Comparison of ENCODE assay signal across 8 mouse cellular contexts in genomic region chr2:165888813-165889221, GRCm38 (mm10). TPM values are rescaled to one million over a fixed set of nuclear protein-coding genes. Genes with fewer than 3 reads are reported as not detected.
DNase-seq lines count a peak whose midpoint lies in the region; ATAC-seq and TF ChIP-seq lines count a peak whose summit lies in the region.

No protein-coding gene starts in this region.

- no peak for TF ChIP-seq CTCF in lung, adult 2 months (IDR thresholded peaks at IDR 0.05; ENCODE audit: insufficient read depth, low read length)
- no peak for TF ChIP-seq CTCF in kidney, postnatal 0 days (IDR thresholded peaks at IDR 0.05; ENCODE audit: low read depth)
- TF ChIP-seq CTCF in midbrain, postnatal 0 days (IDR thresholded peaks at IDR 0.05): no peak

- 0 out of 2 replicates have a peak overlapping the region, but pooled peaks have one; percentile 0 for H3K9ac ChIP-seq in lung, embryonic 16.5 days (ENCODE audit: low read length)
- H3K9ac ChIP-seq in embryonic facial prominence, embryonic 15.5 days: no peak overlapping the region
- H3K9ac ChIP-seq in kidney, postnatal 0 days (ENCODE audit: low read depth, low read length): 0 out of 2 replicates have a peak overlapping the region, but pooled peaks have one; percentile 27
- no peak overlapping the region for H3K9ac ChIP-seq in midbrain, postnatal 0 days (replicated peaks; ENCODE audit: low read length, poor library complexity, severe bottlenecking)

- H3K36me3 ChIP-seq in lung, embryonic 16.5 days (ENCODE audit: control insufficient read depth, insufficient read depth, low read length): no peaks in the 10 kb centered on the region
- H3K36me3 ChIP-seq in embryonic facial prominence, embryonic 15.5 days: no peaks in the 10 kb centered on the region
- H3K36me3 ChIP-seq in kidney, postnatal 0 days (ENCODE audit: insufficient read depth, low read length): no peaks in the 10 kb centered on the region
- H3K36me3 ChIP-seq in midbrain, postnatal 0 days (ENCODE audit: insufficient read depth, low read length): no peaks in the 10 kb centered on the region

- peaks cover 48% of the 10 kb centered on the region for H3K4me1 ChIP-seq in lung, embryonic 16.5 days (replicated peaks; ENCODE audit: control insufficient read depth, insufficient read depth, low read length)
- peaks cover 41% of the 10 kb centered on the region for H3K4me1 ChIP-seq in lung, adult 2 months (ENCODE audit: control insufficient read depth, insufficient read depth, low read length)
- H3K4me1 ChIP-seq in embryonic facial prominence, embryonic 15.5 days: peaks cover 56% of the 10 kb centered on the region
- peaks cover 41% of the 10 kb centered on the region for H3K4me1 ChIP-seq in kidney, postnatal 0 days (replicated peaks; ENCODE audit: insufficient read depth, low read length)
- peaks cover 25% of the 10 kb centered on the region for H3K4me1 ChIP-seq in midbrain, postnatal 0 days (ENCODE audit: insufficient read depth, low read length)

- no peaks in the 10 kb centered on the region for H3K27me3 ChIP-seq in lung, embryonic 16.5 days (ENCODE audit: control insufficient read depth, insufficient read depth, low read depth, low read length)
- H3K27me3 ChIP-seq in embryonic facial prominence, embryonic 15.5 days: no peaks in the 10 kb centered on the region
- no peaks in the 10 kb centered on the region for H3K27me3 ChIP-seq in kidney, postnatal 0 days (ENCODE audit: insufficient read depth, low read length)
- H3K27me3 ChIP-seq in midbrain, postnatal 0 days (ENCODE audit: insufficient read depth, low read length): no peaks in the 10 kb centered on the region

- no peak for ATAC-seq in lung, embryonic 16.5 days (ENCODE audit: low read depth)
- ATAC-seq in embryonic facial prominence, embryonic 15.5 days (ENCODE audit: insufficient number of reproducible peaks, low FRiP score, low TSS enrichment, low read depth): no peak
- ATAC-seq in kidney, postnatal 0 days (replicated peaks; ENCODE audit: low FRiP score, low read depth): no peak
- ATAC-seq in midbrain, postnatal 0 days (ENCODE audit: low FRiP score): no peak

- no peaks in the 10 kb centered on the region for H3K9me3 ChIP-seq in lung, embryonic 16.5 days (ENCODE audit: control insufficient read depth, low read length)
- H3K9me3 ChIP-seq in embryonic facial prominence, embryonic 15.5 days (replicated peaks): no peaks in the 10 kb centered on the region
- no peaks in the 10 kb centered on the region for H3K9me3 ChIP-seq in kidney, postnatal 0 days (replicated peaks; ENCODE audit: low read length)
- H3K9me3 ChIP-seq in midbrain, postnatal 0 days (ENCODE audit: low read length): no peaks in the 10 kb centered on the region

- no peak overlapping the region for H3K4me3 ChIP-seq in lung, embryonic 16.5 days (ENCODE audit: low read length)
- H3K4me3 ChIP-seq in lung, adult 2 months (replicated peaks; ENCODE audit: extremely low read depth, low read depth, low read length): no peak overlapping the region
- H3K4me3 ChIP-seq in embryonic facial prominence, embryonic 15.5 days (replicated peaks): no peak overlapping the region
- H3K4me3 ChIP-seq in kidney, postnatal 0 days (replicated peaks; ENCODE audit: low read depth, low read length): no peak overlapping the region
- H3K4me3 ChIP-seq in midbrain, postnatal 0 days (ENCODE audit: low read depth, low read length): no peak overlapping the region

- no peak for TF ChIP-seq POLR2A in lung, adult 2 months (IDR thresholded peaks at IDR 0.05; ENCODE audit: borderline replicate concordance, extremely low read depth, low read depth, low read length)

- no peak overlapping the region for H3K4me2 ChIP-seq in lung, embryonic 16.5 days (ENCODE audit: low read depth, low read length)
- H3K4me2 ChIP-seq in embryonic facial prominence, embryonic 15.5 days (replicated peaks): no peak overlapping the region
- H3K4me2 ChIP-seq in kidney, postnatal 0 days (ENCODE audit: low read length): no peak overlapping the region
- H3K4me2 ChIP-seq in midbrain, postnatal 0 days (ENCODE audit: low read depth, low read length, poor library complexity, severe bottlenecking): no peak overlapping the region

- peak overlapping the region; percentile 100 for H3K27ac ChIP-seq in lung, embryonic 16.5 days (ENCODE audit: low read length)
- peak overlapping the region; percentile 100 for H3K27ac ChIP-seq in embryonic facial prominence, embryonic 15.5 days (replicated peaks)
- peak overlapping the region; percentile 100 for H3K27ac ChIP-seq in kidney, postnatal 0 days
- H3K27ac ChIP-seq in midbrain, postnatal 0 days (ENCODE audit: low read depth, low read length): peak overlapping the region; percentile 100

- WGBS in lung, embryonic 16.5 days: 21% methylated on average over 3 of the region's 3 CpGs
- WGBS in lung, adult 2 months: 33% methylated on average over 3 of the region's 3 CpGs
- WGBS in embryonic facial prominence, embryonic 15.5 days: 14% methylated on average over 3 of the region's 3 CpGs
- 14% methylated on average over 3 of the region's 3 CpGs for WGBS in kidney, postnatal 0 days
- 18% methylated on average over 3 of the region's 3 CpGs for WGBS in midbrain, postnatal 0 days

- DNase-seq in lung, adult 2 months: no peak
- DNase-seq in kidney, postnatal 0 days (ENCODE audit: low spot score): peak; percentile 34
- peak; percentile 43 for DNase-seq in midbrain, postnatal 0 days (ENCODE audit: low spot score)
- DNase-seq in adrenal gland, postnatal 4 days (ENCODE audit: low spot score in 2 of 2): no peak
- DNase-seq in frontal cortex, adult 2 months (ENCODE audit: extremely low spot score in 1 of 2, low spot score in 1 of 2): no peak
- no peak for DNase-seq in right cerebral cortex, postnatal 10 days (ENCODE audit: low spot score in 2 of 2)

RNA-seq across cellular contexts. Expression of gene Zmynd8, which starts 10.0 kb away (rescaled TPM):
- polyA plus RNA-seq in lung, embryonic 16.5 days (2015; fragmentation: Nextera tagmentation; extraction: Ambion mirVana): 40.6 and 48.7 TPM in 2 replicates
- polyA plus RNA-seq in lung, adult 2 months (2012; rRNA removed): 25.3 and 29.8 TPM in 2 replicates
- polyA plus RNA-seq in embryonic facial prominence, embryonic 15.5 days (2015; fragmentation: Nextera tagmentation; extraction: Ambion mirVana): 50.4 and 50.9 TPM in 2 replicates
- 39.6 and 41.7 TPM in 2 replicates for polyA plus RNA-seq in kidney, postnatal 0 days (2015; fragmentation: Nextera tagmentation; extraction: Ambion mirVana)
- 55.9 and 73.4 TPM in 2 replicates for total RNA-seq in midbrain, postnatal 0 days (2014; rRNA removed)
- 56.8 and 59.0 TPM in 2 replicates for polyA plus RNA-seq in midbrain, postnatal 0 days (2015; fragmentation: Nextera tagmentation; extraction: Ambion mirVana)
- 10 to 100 TPM; 61.4 to 61.9 TPM for total RNA-seq in adrenal gland, postnatal 4 days (2021)
- 79.7 and 86.6 TPM in 2 replicates for polyA plus RNA-seq in frontal cortex, adult 2 months (2012; rRNA removed)

Comparison
In these comparisons a context has a peak if more than half of its experiments do, and no peak if none do; other contexts are left out.
1. H3K9ac ChIP-seq: peak in lung, embryonic 16.5 days (single experiment) and kidney, postnatal 0 days (single experiment); none in embryonic facial prominence, embryonic 15.5 days (single experiment) and midbrain, postnatal 0 days (single experiment).
2. DNase-seq: peak in kidney, postnatal 0 days (single experiment) and midbrain, postnatal 0 days (single experiment); none in lung, adult 2 months (single experiment), adrenal gland, postnatal 4 days (0 of 2), frontal cortex, adult 2 months (0 of 2) and right cerebral cortex, postnatal 10 days (0 of 2).
3. Peak in every context shown above with its lines, with median percentiles within 50 percentile points of each other: H3K27ac ChIP-seq.